Mouse (Mus musculus): ENCODE results near the gene Slc15a1.

GRCm38 (mm10) chr14:121549834-121550233 is 44.8 kb upstream of the Slc15a1 start:
- TF ChIP-seq EP300 (IDR thresholded peaks at IDR 0.05; ENCODE audit: insufficient read depth, low read depth, low read length) (no peak), CTCF (IDR thresholded peaks at IDR 0.05) (no peak), POLR2A (IDR thresholded peaks at IDR 0.05; ENCODE audit: insufficient read depth, low read depth, low read length) (no peak)

Data from heart, adult 2 months (tissue).